33 mouse cellular contexts compared by ENCODE assay signal in genomic region chr3:145736562-145736961, GRCm38 (mm10). TPM values are rescaled to one million over a fixed set of nuclear protein-coding genes. Genes with fewer than 3 reads are reported as not detected.
"Had no signal": no experiment of that assay in that cellular context is flagged by ENCODE, and none has a peak within 500 bp of the region (broad histone marks: within the 10 kb centered on the region; RNA-seq: fewer than 3 reads in every experiment).

No protein-coding gene starts in this region.

- H3K36me3 ChIP-seq: limb, embryonic 10.5 days; limb, embryonic 12.5 days; limb, embryonic 13.5 days; limb, embryonic 15.5 days; liver, embryonic 12.5 days; liver, embryonic 13.5 days; liver, embryonic 15.5 days; lung, embryonic 15.5 days; midbrain, embryonic 10.5 days; midbrain, embryonic 12.5 days; midbrain, embryonic 13.5 days; midbrain, embryonic 15.5 days had no signal

- H3K27me3 ChIP-seq: limb, embryonic 12.5 days; limb, embryonic 15.5 days; liver, embryonic 12.5 days; liver, embryonic 13.5 days; liver, embryonic 15.5 days; lung, embryonic 15.5 days; megakaryocyte, embryonic 14.5 days; midbrain, embryonic 12.5 days; midbrain, embryonic 13.5 days; midbrain, embryonic 15.5 days had no signal

- H3K4me1 ChIP-seq: limb, embryonic 12.5 days; limb, embryonic 13.5 days; limb, embryonic 15.5 days; liver, embryonic 15.5 days; megakaryocyte, embryonic 14.5 days; midbrain, embryonic 10.5 days had no signal

- ATAC-seq: liver, embryonic 12.5 days; midbrain, embryonic 13.5 days; midbrain, embryonic 15.5 days; midbrain, embryonic 16.5 days had no signal

- H3K4me3 ChIP-seq: left cerebral cortex, adult 2 months; limb, embryonic 10.5 days; limb, embryonic 12.5 days; limb, embryonic 13.5 days; limb, embryonic 15.5 days; liver, embryonic 12.5 days; liver, embryonic 13.5 days; liver, embryonic 15.5 days; lung, embryonic 15.5 days; megakaryocyte, embryonic 14.5 days; midbrain, embryonic 10.5 days; midbrain, embryonic 12.5 days; midbrain, embryonic 13.5 days; midbrain, embryonic 15.5 days; myocyte had no signal

- H3K4me2 ChIP-seq: limb, embryonic 12.5 days; limb, embryonic 13.5 days; limb, embryonic 15.5 days; liver, embryonic 11.5 days; liver, embryonic 12.5 days; liver, embryonic 13.5 days; liver, embryonic 15.5 days; lung, embryonic 14.5 days; lung, embryonic 15.5 days; midbrain, embryonic 11.5 days; midbrain, embryonic 12.5 days; midbrain, embryonic 13.5 days; midbrain, embryonic 15.5 days had no signal

- H3K9me3 ChIP-seq: limb, embryonic 10.5 days; limb, embryonic 12.5 days; limb, embryonic 13.5 days; limb, embryonic 15.5 days; liver, embryonic 12.5 days; liver, embryonic 13.5 days; liver, embryonic 15.5 days; lung, embryonic 15.5 days; midbrain, embryonic 10.5 days; midbrain, embryonic 12.5 days; midbrain, embryonic 13.5 days; midbrain, embryonic 15.5 days had no signal

- H3K27ac ChIP-seq: left cerebral cortex, adult 2 months; limb, embryonic 10.5 days; limb, embryonic 12.5 days; limb, embryonic 13.5 days; limb, embryonic 15.5 days; liver, embryonic 12.5 days; liver, embryonic 13.5 days; liver, embryonic 14.5 days; liver, embryonic 15.5 days; lung, embryonic 15.5 days; macrophage; midbrain, embryonic 10.5 days; midbrain, embryonic 12.5 days; midbrain, embryonic 13.5 days; midbrain, embryonic 15.5 days had no signal

- DNase-seq: left cerebral cortex, postnatal 4 days; liver; liver, embryonic 13.5 days; lung, adult 18-20 months; lung, adult 2 months; lung, embryonic 14.5 days; lung, postnatal 10 days; lung, postnatal 14 days; lung, postnatal 36 days; lung, postnatal 4 days; midbrain, embryonic 14.5 days had no signal

- H3K9ac ChIP-seq: limb, embryonic 12.5 days; limb, embryonic 13.5 days; limb, embryonic 15.5 days; liver, embryonic 12.5 days; liver, embryonic 13.5 days; liver, embryonic 14.5 days; liver, embryonic 15.5 days; lung, embryonic 14.5 days; lung, embryonic 15.5 days; midbrain, embryonic 12.5 days; midbrain, embryonic 13.5 days; midbrain, embryonic 15.5 days had no signal

RNA-seq across cellular contexts. Expression of gene Ddah1, which starts 21.9 kb away (rescaled TPM):
- total RNA-seq: megakaryocyte progenitor cell, adult 5-6 weeks; megakaryocyte, adult 5-6 weeks; monocyte, adult 5-6 weeks had no signal
